Mouse (Mus musculus) intestine, postnatal 0 days (tissue): Measurements from ENCODE around the gene Crygn. TPM values are rescaled to one million over a fixed set of nuclear protein-coding genes. Genes with fewer than 3 reads are reported as not detected.

Experiments
- ATAC-seq: fragments of 200-750 bp; cut with Nextera tagmentation; 2 replicates; pipeline ENCODE4 v1.8.0; 2017; ENCODE audit warnings: mild to moderate bottlenecking, moderate TSS enrichment, moderate library complexity
- H3K27ac ChIP-seq: fragments of 300-500 bp; sonication (generic); 2 replicates; pipeline ENCODE4 v1.5.1; 2014; ENCODE audit warnings: mild to moderate bottlenecking, low read depth, low read length, moderate library complexity
- H3K27me3 ChIP-seq: fragments of 300-500 bp; sonication (generic); replicated peaks from 2 replicates; pipeline ENCODE4 v1.6.1; 2014; ENCODE audit warnings: low read length, mixed read lengths; ENCODE audit not compliant: control insufficient read depth, insufficient read depth
- H3K36me3 ChIP-seq: fragments of 300-500 bp; sonication (generic); 2 replicates; pipeline ENCODE4 v1.6.1; 2014; ENCODE audit warnings: mild to moderate bottlenecking, moderate library complexity; ENCODE audit not compliant: control insufficient read depth, insufficient read depth
- H3K4me1 ChIP-seq: fragments of 300-500 bp; sonication (generic); replicated peaks from 2 replicates; pipeline ENCODE4 v1.6.1; 2014; ENCODE audit warnings: antibody characterized with exemption, low read length, mixed read lengths; ENCODE audit not compliant: control insufficient read depth, insufficient read depth
- H3K4me2 ChIP-seq: fragments of 300-500 bp; sonication (generic); replicated peaks from 2 replicates; pipeline ENCODE4 v1.6.1; 2014; ENCODE audit warnings: low read depth, mild to moderate bottlenecking, moderate library complexity
- H3K4me3 ChIP-seq: fragments of 300-500 bp; sonication (generic); 2 replicates; pipeline ENCODE4 v1.5.1; 2014; ENCODE audit warnings: low read depth, low read length
- H3K9ac ChIP-seq: fragments of 300-500 bp; sonication (generic); 2 replicates; pipeline ENCODE4 v1.6.1; 2014; ENCODE audit warnings: mild to moderate bottlenecking, low read depth, low read length
- H3K9me3 ChIP-seq: fragments of 300-500 bp; sonication (generic); 2 replicates; pipeline ENCODE4 v1.6.1; 2016; ENCODE audit warnings: mixed run types; ENCODE audit not compliant: control insufficient read depth
- CTCF ChIP-seq: sonication (generic); IDR thresholded peaks from 2 replicates; pipeline ENCODE4 v1.5.1; 2016; ENCODE audit warnings: low read depth, mild to moderate bottlenecking, control low read depth, antibody characterized with exemption, moderate library complexity
- WGBS: fragments of 180-500 bp; shearing (Covaris S2); extraction: QIAGEN DNeasy Blood & Tissue Kit; methylation state at CpG from one replicate; pipeline ENCODE4 v1.1.7; 2014; 5-methylcytosine and 5-hydroxymethylcytosine counted together
- polyA plus RNA-seq: library from polyadenylated mRNA; unstranded; fragments of >200 nt; fragmentation: Nextera tagmentation; extraction: Ambion mirVana; gene quantifications from 2 replicates; pipeline ENCODE4 v1.2.1, GENCODE M21; 2015

Crygn gene
- polyA plus RNA-seq, 1 experiment from 2014 or later, result 8.1 TPM

DNA sequence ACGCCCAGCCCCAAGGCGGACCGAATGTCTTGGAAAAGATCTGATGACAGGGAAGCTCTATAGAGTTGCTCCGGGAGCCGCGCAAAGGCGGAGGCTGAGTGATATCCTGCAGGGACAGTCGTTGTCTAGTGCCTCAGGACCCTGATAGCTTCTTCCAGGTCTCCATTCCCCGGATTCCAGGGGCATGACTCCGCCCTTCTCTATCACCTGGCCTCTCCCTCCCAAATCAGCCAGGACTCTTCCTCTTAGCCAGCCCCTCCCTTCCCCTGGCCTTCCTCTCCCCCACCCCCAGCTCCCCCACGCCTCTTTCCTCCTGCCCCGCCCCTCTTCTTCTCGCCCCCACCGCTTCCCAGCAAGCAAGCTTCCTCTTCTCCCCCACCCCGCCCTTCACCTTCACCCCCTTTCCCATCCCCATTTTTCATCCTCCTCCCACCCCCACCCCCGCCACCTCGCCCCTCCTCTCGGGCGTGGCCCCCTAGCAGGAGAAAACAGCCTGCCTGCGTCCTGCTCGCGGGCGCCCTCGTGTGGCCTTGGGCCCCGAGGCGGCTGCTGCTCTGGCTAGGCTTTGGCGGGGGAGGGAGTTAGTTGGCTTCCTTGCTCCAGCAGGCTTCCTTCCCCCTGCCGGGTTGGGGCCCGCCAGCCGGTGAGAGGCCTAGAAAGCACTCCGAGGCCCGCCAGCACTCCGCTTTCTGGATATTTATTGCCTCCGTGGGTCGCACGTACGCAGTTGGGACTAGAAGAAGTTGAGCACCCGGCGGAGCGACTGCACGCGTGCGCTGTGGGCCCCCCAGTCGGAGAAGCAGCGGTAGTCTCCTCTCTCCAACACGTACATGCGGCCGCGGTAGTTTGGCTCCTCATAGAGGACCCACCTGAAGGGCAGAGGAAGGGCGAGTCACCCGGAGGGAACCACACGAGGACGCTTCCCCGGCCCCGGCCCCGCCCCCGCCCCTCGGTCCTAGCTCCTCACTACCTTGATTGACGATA, 7.2 kb downstream of the Crygn start:
- peak overlapping the region; percentile 59 for H3K4me3 ChIP-seq
- H3K27me3 ChIP-seq, result no peaks in the 10 kb centered on the region
- peak overlapping the region; percentile 91 for H3K4me2 ChIP-seq
- H3K27ac ChIP-seq, result peak overlapping the region; percentile 79
- ATAC-seq, result peak; percentile 78
- WGBS, result 1% methylated on average over 58 of the region's 59 CpGs
- peak overlapping the region; percentile 64 for H3K9ac ChIP-seq
- peaks cover 14% of the 10 kb centered on the region for H3K4me1 ChIP-seq
- H3K36me3 ChIP-seq, result no peaks in the 10 kb centered on the region
- TF ChIP-seq CTCF, result peak; percentile 92
- no peaks in the 10 kb centered on the region for H3K9me3 ChIP-seq

DNA sequence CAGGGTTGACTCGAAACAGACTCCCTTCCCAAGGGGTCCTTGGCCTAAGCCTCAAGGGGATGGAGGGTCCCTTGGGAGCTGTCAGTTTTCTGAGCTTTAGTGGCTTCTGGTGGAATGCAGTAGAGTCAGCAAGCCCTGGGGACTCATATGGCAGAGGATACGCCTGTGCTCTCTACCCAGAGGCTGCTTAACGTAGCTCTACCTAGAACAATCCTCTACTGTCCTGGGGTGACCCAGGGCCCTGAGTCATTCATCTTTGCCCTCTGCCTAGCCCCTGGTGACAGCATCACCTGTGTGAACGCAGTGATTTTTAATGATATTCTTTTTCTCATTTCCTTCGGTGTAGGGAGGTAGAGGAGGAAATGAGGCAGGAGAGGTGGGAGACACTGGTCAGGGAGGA, 8.1 kb downstream of the Crygn start:
- Histone ChIP-seq H3K36me3 (no peaks in the 10 kb centered on the region), H3K9me3 (no peaks in the 10 kb centered on the region), H3K4me1 (peaks cover 14% of the 10 kb centered on the region), H3K27me3 (no peaks in the 10 kb centered on the region), H3K27ac (peak overlapping the region; percentile 35; the same call in 1 of the 2 replicates), H3K4me2 (peak overlapping the region; percentile 91), H3K9ac (0 out of 2 replicates have a peak overlapping the region, but pooled peaks have one; percentile 26), H3K4me3 (no peak overlapping the region)
- WGBS, result 54% methylated on average over 5 of the region's 5 CpGs
- no peak for ATAC-seq
- no peak for TF ChIP-seq CTCF

GRCm38 (mm10) chr5:24747533-24747932, 10.3 kb downstream of the Crygn start:
- ATAC-seq, result no peak
- Histone ChIP-seq H3K27me3 (no peaks in the 10 kb centered on the region), H3K36me3 (no peaks in the 10 kb centered on the region), H3K4me1 (peaks cover 14% of the 10 kb centered on the region), H3K4me3 (no peak overlapping the region), H3K9me3 (no peaks in the 10 kb centered on the region), H3K9ac (no peak overlapping the region), H3K4me2 (no peak overlapping the region), H3K27ac (no peak overlapping the region)
- 27% methylated on average over 6 of the region's 6 CpGs for WGBS
- no peak for TF ChIP-seq CTCF

- Histone ChIP-seq H3K36me3 (no peaks in the 10 kb centered on the region), H3K27ac (no peak overlapping the region), H3K27me3 (no peaks in the 10 kb centered on the region), H3K4me2 (no peak overlapping the region), H3K9me3 (no peaks in the 10 kb centered on the region), H3K9ac (no peak overlapping the region), H3K4me1 (no peaks in the 10 kb centered on the region), H3K4me3 (no peak overlapping the region)
- 91% methylated on average over 10 of the region's 10 CpGs for WGBS
- TF ChIP-seq CTCF, result no peak
- ATAC-seq, result no peak
These were observed 13.9 kb downstream of the Crygn start for GRCm38 (mm10) chr5:24743956-24744355.

DNA sequence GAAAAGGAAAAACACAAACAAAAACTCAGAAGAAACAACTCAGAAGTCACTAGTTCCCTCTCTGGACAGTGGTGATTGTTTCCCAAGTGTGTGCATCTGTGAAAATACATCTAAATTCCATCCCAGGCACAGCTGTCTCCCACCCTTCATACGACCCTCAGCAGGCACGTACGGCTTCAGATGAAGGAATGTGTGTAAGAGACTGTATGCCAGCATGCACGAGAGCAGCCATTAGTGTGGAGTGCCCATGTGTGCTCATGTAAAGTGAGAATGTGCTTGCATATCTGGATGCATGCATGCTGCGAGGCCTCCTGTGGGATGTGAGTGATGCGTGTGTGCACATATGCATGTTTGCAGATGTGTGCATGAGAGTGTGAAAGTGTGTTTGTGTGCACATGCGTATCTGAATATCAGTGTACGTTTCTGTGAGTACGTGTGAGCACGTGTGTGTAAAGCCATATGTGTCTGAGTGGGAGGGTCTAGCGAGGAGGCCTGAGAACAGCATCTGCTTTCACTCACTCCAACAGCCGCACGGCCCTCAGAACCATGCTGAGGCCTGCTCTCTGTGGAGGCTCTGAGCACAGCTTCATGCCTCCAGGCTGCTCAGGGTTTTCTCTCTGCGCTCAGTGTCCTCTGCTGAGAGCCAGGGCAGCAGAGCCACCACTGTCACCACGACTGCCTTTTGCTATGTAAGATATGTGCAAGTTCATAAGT, 16.5 kb downstream of the Crygn start:
- no peak for ATAC-seq
- no peaks in the 10 kb centered on the region for H3K9me3 ChIP-seq
- 66% methylated on average over 15 of the region's 15 CpGs for WGBS
- H3K4me1 ChIP-seq, result no peaks in the 10 kb centered on the region
- H3K4me3 ChIP-seq, result no peak overlapping the region
- H3K27me3 ChIP-seq, result no peaks in the 10 kb centered on the region
- TF ChIP-seq CTCF, result no peak
- no peak overlapping the region for H3K9ac ChIP-seq
- H3K4me2 ChIP-seq, result no peak overlapping the region
- H3K36me3 ChIP-seq, result no peaks in the 10 kb centered on the region
- no peak overlapping the region for H3K27ac ChIP-seq

GRCm38 (mm10) chr5:24739141-24739753, 18.6 kb downstream of the Crygn start:
- ATAC-seq, result no peak
- H3K4me2 ChIP-seq, result peak overlapping the region; percentile 21; the same call in 1 of the 2 replicates
- no peaks in the 10 kb centered on the region for H3K9me3 ChIP-seq
- no peaks in the 10 kb centered on the region for H3K4me1 ChIP-seq
- H3K4me3 ChIP-seq, result no peak overlapping the region
- peak overlapping the region; percentile 55 for H3K27ac ChIP-seq
- no peaks in the 10 kb centered on the region for H3K36me3 ChIP-seq
- no peak overlapping the region for H3K9ac ChIP-seq
- no peaks in the 10 kb centered on the region for H3K27me3 ChIP-seq
- TF ChIP-seq CTCF, result no peak
- WGBS, result 35% methylated on average over 15 of the region's 15 CpGs
